Mouse (Mus musculus) forebrain, embryonic 16.5 days (tissue): ENCODE results near the gene Ripor2. TPM values are rescaled to one million over a fixed set of nuclear protein-coding genes. Genes with fewer than 3 reads are reported as not detected.

Experiments used
- ATAC-seq: fragments of 200-750 bp; cut with Nextera tagmentation; 2 replicates; pipeline ENCODE4 v1.8.0; 2017; ENCODE audit warnings: mild to moderate bottlenecking, moderate library complexity
- H3K27ac ChIP-seq: fragments of 300-500 bp; sonication (generic); 2 replicates; pipeline ENCODE4 v1.5.1; 2014; ENCODE audit warnings: low read length, control low read depth
- H3K27me3 ChIP-seq: fragments of 300-500 bp; sonication (generic); replicated peaks from 2 replicates; pipeline ENCODE4 v1.6.1; 2014; ENCODE audit warnings: low read length; ENCODE audit not compliant: control insufficient read depth, insufficient read depth
- H3K36me3 ChIP-seq: fragments of 300-500 bp; sonication (generic); 2 replicates; pipeline ENCODE4 v1.6.1; 2014; ENCODE audit not compliant: control insufficient read depth, insufficient read depth
- H3K4me1 ChIP-seq: fragments of 300-500 bp; sonication (generic); replicated peaks from 2 replicates; pipeline ENCODE4 v1.6.1; 2014; ENCODE audit warnings: low read length; ENCODE audit not compliant: control insufficient read depth, insufficient read depth
- H3K4me2 ChIP-seq: fragments of 300-500 bp; sonication (generic); 2 replicates; pipeline ENCODE4 v1.6.1; 2014; ENCODE audit warnings: mild to moderate bottlenecking, low read length, control low read depth
- H3K4me3 ChIP-seq: fragments of 300-500 bp; sonication (generic); replicated peaks from 2 replicates; pipeline ENCODE4 v1.5.1; 2014; ENCODE audit warnings: mild to moderate bottlenecking, low read length, control low read depth
- H3K9ac ChIP-seq: fragments of 300-500 bp; sonication (generic); replicated peaks from 2 replicates; pipeline ENCODE4 v1.6.1; 2014; ENCODE audit warnings: low read depth, low read length, control low read depth
- H3K9me3 ChIP-seq: fragments of 300-500 bp; sonication (generic); 2 replicates; pipeline ENCODE4 v1.6.1; 2016; ENCODE audit warnings: low read length; ENCODE audit not compliant: control insufficient read depth
- WGBS: fragments of 180-500 bp; shearing (Covaris S2); extraction: QIAGEN DNeasy Blood & Tissue Kit; methylation state at CpG from one replicate; pipeline ENCODE4 v1.1.7; 2014; 5-methylcytosine and 5-hydroxymethylcytosine counted together
- polyA plus RNA-seq: library from polyadenylated mRNA; unstranded; fragments of >200 nt; fragmentation: Nextera tagmentation; extraction: Ambion mirVana; gene quantifications from 2 replicates; pipeline ENCODE4 v1.2.1, GENCODE M21; 2015

Gene Ripor2
- polyA plus RNA-seq, 1 experiment from 2014 or later: 33.8 TPM

DNA sequence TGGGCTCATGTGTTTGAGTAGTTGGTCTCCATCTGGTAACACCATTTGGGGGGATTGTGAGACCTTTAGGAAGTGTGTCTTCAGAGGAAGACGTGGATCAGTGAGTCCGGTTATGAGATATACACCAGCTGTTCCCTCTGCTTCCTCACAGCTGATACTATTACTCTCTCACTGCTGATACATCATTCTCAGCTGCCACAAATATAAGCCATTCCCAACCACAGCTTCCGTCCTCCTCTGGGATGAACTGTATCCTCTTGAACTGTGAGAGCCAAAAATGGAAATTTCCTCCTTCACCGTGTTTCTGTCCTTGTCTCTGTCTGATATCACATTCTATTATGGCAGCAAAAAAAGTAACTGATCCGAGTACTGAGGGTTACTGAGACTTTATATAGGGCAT lies 28.9 kb downstream of the Ripor2 start:
- ATAC-seq: no peak

DNA sequence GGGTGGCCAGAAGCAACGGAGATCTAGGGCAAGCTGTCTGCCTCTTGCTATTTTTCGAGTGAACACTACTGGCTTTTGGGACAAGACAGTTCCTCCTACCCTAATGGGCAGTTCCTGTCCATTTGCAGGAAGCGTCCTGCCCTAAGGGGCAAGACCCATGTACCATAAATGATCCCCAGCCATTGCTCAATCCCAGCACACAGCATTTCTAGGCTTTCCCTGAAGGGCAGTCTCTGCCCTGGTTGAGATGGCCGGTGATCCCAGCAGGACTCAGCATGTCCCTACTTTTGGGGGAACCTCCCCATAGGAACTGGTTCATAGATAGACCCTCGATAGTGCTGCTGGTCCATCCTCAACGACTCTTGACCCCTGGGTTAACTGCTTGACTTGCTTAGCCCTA lies 31.0 kb downstream of the Ripor2 start:
- no peak for ATAC-seq
- H3K36me3 ChIP-seq: no peaks in the 10 kb centered on the region
- H3K9ac ChIP-seq: no peak overlapping the region
- 90% methylated on average over 6 of the region's 6 CpGs for WGBS
- no peak overlapping the region for H3K4me2 ChIP-seq
- H3K4me1 ChIP-seq: no peaks in the 10 kb centered on the region
- no peaks in the 10 kb centered on the region for H3K27me3 ChIP-seq
- H3K4me3 ChIP-seq: no peak overlapping the region
- H3K27ac ChIP-seq: no peak overlapping the region
- no peaks in the 10 kb centered on the region for H3K9me3 ChIP-seq

More for the DNA sequence above, 28.9 kb downstream of the Ripor2 start:
- Histone ChIP-seq H3K4me3 (no peak overlapping the region), H3K36me3 (no peaks in the 10 kb centered on the region), H3K27ac (no peak overlapping the region), H3K27me3 (no peaks in the 10 kb centered on the region), H3K4me2 (no peak overlapping the region), H3K4me1 (peaks cover under 1% of the 10 kb centered on the region; the same call in 1 of the 2 replicates), H3K9me3 (no peaks in the 10 kb centered on the region), H3K9ac (no peak overlapping the region)
- 82% methylated on average over 5 of the region's 5 CpGs for WGBS

GRCm38 (mm10) chr13:24613433-24613832 lies 31.4 kb downstream of the Ripor2 start:
- H3K27me3 ChIP-seq: no peaks in the 10 kb centered on the region
- WGBS: 83% methylated on average over 3 of the region's 3 CpGs
- no peak for ATAC-seq

GRCm38 (mm10) chr13:24613927-24614780 lies 32.2 kb downstream of the Ripor2 start:
- Histone ChIP-seq H3K36me3 (no peaks in the 10 kb centered on the region), H3K4me1 (no peaks in the 10 kb centered on the region), H3K27ac (no peak overlapping the region), H3K4me3 (no peak overlapping the region), H3K9ac (no peak overlapping the region), H3K27me3 (no peaks in the 10 kb centered on the region), H3K9me3 (no peaks in the 10 kb centered on the region), H3K4me2 (no peak overlapping the region)
- WGBS: 70% methylated on average over 10 of the region's 10 CpGs
- ATAC-seq: no peak

More at GRCm38 (mm10) chr13:24613433-24613832, 31.4 kb downstream of the Ripor2 start:
- Histone ChIP-seq H3K4me2 (no peak overlapping the region), H3K9ac (no peak overlapping the region), H3K36me3 (no peaks in the 10 kb centered on the region), H3K9me3 (no peaks in the 10 kb centered on the region), H3K27ac (no peak overlapping the region), H3K4me3 (no peak overlapping the region), H3K4me1 (no peaks in the 10 kb centered on the region)

DNA sequence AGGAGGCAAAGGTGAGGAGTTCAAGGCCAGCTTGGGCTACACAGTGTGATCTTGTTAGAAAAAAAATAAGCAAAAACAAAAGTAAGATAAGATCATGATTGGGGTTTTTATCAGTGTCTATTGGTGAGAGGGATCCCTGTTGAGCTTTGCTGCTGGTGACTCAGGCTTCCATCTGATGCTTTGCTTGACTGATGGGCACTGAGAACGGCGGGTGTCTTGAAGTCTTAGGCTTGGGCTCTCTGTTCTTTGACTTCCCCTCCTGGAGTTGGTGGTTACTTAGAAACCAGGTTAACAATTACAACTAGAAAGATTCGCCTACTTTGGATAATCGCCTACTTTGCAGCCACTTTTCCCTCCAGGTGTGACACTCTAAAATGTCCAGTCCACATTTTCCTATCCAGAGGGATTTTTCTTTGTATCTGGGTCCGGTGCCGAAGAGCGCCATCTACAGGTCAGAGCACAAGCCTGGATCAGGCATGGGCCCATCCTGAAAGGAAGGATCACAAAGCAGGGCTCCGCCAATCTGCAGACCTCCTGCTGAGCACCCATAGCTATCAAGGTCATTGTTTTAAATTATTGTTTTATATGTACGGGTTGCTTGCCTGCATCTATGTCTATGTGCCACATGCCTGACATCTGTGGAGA lies 34.1 kb downstream of the Ripor2 start:
- WGBS: 58% methylated on average over 9 of the region's 9 CpGs
- Histone ChIP-seq H3K36me3 (no peaks in the 10 kb centered on the region), H3K9me3 (no peaks in the 10 kb centered on the region), H3K4me1 (no peaks in the 10 kb centered on the region), H3K27me3 (no peaks in the 10 kb centered on the region), H3K27ac (no peak overlapping the region), H3K4me2 (no peak overlapping the region), H3K9ac (no peak overlapping the region), H3K4me3 (no peak overlapping the region)
- ATAC-seq: no peak

- Histone ChIP-seq H3K9me3 (no peaks in the 10 kb centered on the region), H3K4me1 (no peaks in the 10 kb centered on the region), H3K4me3 (no peak overlapping the region), H3K9ac (no peak overlapping the region), H3K4me2 (no peak overlapping the region), H3K36me3 (no peaks in the 10 kb centered on the region), H3K27ac (no peak overlapping the region), H3K27me3 (no peaks in the 10 kb centered on the region)
- ATAC-seq: no peak
- 92% methylated on average over 8 of the region's 8 CpGs for WGBS
These were observed 34.7 kb downstream of the Ripor2 start for GRCm38 (mm10) chr13:24616645-24617044.

DNA sequence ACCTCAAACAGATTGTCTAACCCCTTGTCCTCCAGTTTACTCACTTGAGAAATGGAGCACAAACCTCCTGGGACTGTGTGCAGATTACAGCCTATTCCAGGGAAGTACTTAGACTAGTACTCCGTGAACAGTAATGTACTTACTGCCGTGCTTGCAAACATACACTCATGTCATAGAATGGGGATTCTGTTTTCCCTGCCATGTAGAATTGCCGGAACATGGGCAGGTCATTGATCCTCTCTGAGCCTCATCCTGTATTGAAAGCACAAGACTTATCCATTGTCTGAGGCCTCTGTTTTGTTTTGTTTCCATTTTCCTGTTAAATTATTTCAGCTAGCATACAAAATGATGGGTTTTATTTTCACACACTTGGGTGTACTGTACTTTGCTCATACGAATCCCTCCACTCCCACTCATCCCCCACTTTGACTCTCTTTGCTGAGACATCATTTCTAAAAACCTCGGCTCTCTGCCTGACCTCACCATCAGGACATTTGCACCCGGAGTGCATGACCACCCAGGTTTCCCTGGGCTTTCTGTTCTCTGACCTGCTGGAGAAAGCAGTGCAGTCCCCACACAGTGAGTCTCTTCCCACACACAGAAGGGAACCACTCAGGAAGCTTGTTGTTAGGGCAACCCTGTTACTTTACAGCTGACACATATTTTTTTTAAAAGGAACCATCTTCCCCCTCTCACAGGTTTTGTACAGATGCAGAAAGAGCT lies 35.2 kb downstream of the Ripor2 start:
- no peaks in the 10 kb centered on the region for H3K9me3 ChIP-seq
- H3K4me3 ChIP-seq: no peak overlapping the region
- no peak overlapping the region for H3K27ac ChIP-seq
- H3K4me2 ChIP-seq: no peak overlapping the region
- H3K27me3 ChIP-seq: no peaks in the 10 kb centered on the region
- no peak overlapping the region for H3K9ac ChIP-seq
- no peak for ATAC-seq
- H3K4me1 ChIP-seq: no peaks in the 10 kb centered on the region
- H3K36me3 ChIP-seq: no peaks in the 10 kb centered on the region
- 69% methylated on average over 6 of the region's 6 CpGs for WGBS

DNA sequence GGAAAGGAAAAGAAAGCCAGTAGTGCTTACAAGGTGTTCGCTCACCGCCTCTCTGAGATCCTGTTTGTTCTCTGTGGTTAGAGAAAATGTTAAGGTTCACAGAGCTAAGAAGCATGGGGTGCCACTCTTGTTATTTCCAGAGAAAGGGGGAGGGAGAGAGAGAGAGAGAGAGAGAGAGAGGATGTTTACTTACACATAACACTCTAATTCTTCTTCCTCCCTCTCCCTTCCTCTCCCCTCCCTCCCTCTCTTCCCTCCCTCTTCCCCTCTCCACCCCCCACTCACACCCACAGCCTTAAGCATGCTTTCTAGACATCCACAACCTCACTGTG lies 35.8 kb downstream of the Ripor2 start:
- Histone ChIP-seq H3K4me2 (no peak overlapping the region), H3K9ac (no peak overlapping the region), H3K27ac (no peak overlapping the region), H3K36me3 (no peaks in the 10 kb centered on the region), H3K27me3 (no peaks in the 10 kb centered on the region), H3K4me1 (no peaks in the 10 kb centered on the region), H3K4me3 (no peak overlapping the region), H3K9me3 (no peaks in the 10 kb centered on the region)
- 74% methylated on average over 2 of the region's 2 CpGs for WGBS
- ATAC-seq: no peak

DNA sequence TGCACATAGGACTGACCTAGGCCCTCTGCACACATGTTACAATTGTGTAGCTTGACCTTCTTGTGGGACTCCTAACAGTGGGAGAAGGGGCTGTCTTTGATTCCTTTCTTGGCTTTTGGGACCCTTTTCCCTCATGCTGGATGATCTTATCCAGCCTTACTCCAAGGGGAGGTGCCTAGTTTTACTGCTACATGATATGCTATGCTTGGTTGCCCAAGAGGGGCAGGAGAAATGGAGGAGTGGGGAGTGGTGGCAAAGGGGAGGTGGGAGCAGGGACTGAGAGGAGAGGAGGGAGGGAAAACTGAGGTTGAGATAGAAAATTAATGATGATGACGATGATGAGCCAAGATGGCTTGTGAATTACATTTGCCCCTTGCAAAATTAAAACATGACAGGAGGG lies 37.7 kb downstream of the Ripor2 start:
- ATAC-seq: no peak
- 94% methylated on average over 1 of the region's 1 CpGs for WGBS
- no peaks in the 10 kb centered on the region; the same call in 1 of the 2 replicates for H3K4me1 ChIP-seq
- H3K9ac ChIP-seq: no peak overlapping the region
- no peak overlapping the region for H3K4me3 ChIP-seq
- no peaks in the 10 kb centered on the region for H3K9me3 ChIP-seq
- no peak overlapping the region for H3K27ac ChIP-seq
- H3K4me2 ChIP-seq: no peak overlapping the region
- H3K27me3 ChIP-seq: no peaks in the 10 kb centered on the region
- no peaks in the 10 kb centered on the region for H3K36me3 ChIP-seq
